Mouse (Mus musculus) ES-Bruce4 (cell line): ENCODE results near the gene Best1. TPM values are rescaled to one million over a fixed set of nuclear protein-coding genes. Genes with fewer than 3 reads are reported as not detected.

Experiments
- H3K27ac ChIP-seq: 2 replicates; pipeline ENCODE4 v1.5.1; 2012; ENCODE audit warnings: low read length, inconsistent platforms; ENCODE audit not compliant: insufficient read depth
- H3K27me3 ChIP-seq: 2 replicates; pipeline ENCODE4 v1.6.1; 2012; ENCODE audit warnings: mild to moderate bottlenecking, low read length, inconsistent platforms; ENCODE audit not compliant: control insufficient read depth, poor library complexity, insufficient read depth, severe bottlenecking
- H3K36me3 ChIP-seq: 2 replicates; pipeline ENCODE4 v1.6.1; 2012; ENCODE audit warnings: inconsistent platforms, mild to moderate bottlenecking, low read length, moderate library complexity; ENCODE audit not compliant: control insufficient read depth, poor library complexity, insufficient read depth, severe bottlenecking
- H3K4me1 ChIP-seq: one replicate; pipeline ENCODE4 v1.8.1; 2011; ENCODE audit warnings: low read length; ENCODE audit not compliant: control insufficient read depth, insufficient read depth
- H3K4me3 ChIP-seq: 2 replicates; pipeline ENCODE4 v1.5.1; 2011; ENCODE audit warnings: low read depth, mild to moderate bottlenecking, low read length
- H3K9ac ChIP-seq: 2 replicates; pipeline ENCODE4 v1.6.1; 2012; ENCODE audit warnings: low read depth, mild to moderate bottlenecking, inconsistent platforms; ENCODE audit not compliant: poor library complexity, severe bottlenecking
- H3K9me3 ChIP-seq: replicated peaks from 2 replicates; pipeline ENCODE4 v1.6.1; 2012; ENCODE audit warnings: mild to moderate bottlenecking, low read length, inconsistent platforms; ENCODE audit not compliant: control insufficient read depth, poor library complexity, insufficient read depth, severe bottlenecking
- CTCF ChIP-seq: IDR thresholded peaks from one replicate; pipeline ENCODE4 v1.8.1; 2011; ENCODE audit warnings: low read depth, low read length
- EP300 ChIP-seq: IDR thresholded peaks from 2 replicates; pipeline ENCODE4 v1.6.1; 2011; ENCODE audit warnings: low read depth, low read length; ENCODE audit not compliant: insufficient read depth
- POLR2A ChIP-seq: IDR thresholded peaks from one replicate; pipeline ENCODE4 v1.8.1; 2011; ENCODE audit warnings: low read length; ENCODE audit not compliant: insufficient read depth
- polyA plus RNA-seq: library from polyadenylated mRNA; stranded (reverse); fragments of >200 nt; gene quantifications from 2 replicates; pipeline ENCODE4 v1.2.4, GENCODE M21; 2011; ENCODE audit warnings: low read depth; ENCODE audit not compliant: missing spikeins, insufficient read depth, insufficient read length

Gene Best1
- polyA plus RNA-seq, 1 experiment = 1.4 TPM

DNA sequence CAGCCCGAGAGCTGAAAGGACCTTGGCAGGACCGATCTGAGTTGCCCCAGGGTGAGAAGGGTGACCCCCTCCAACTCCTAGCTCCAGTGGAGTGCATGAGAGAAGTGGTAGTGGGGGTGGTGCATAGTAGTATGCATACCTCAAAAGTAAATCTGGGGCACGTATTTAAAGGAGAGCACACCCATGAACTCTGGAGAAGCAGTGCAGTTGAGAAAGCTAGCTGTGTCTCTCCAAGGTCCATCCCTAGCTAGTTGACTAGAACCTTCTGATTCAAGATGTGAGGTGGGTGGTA is 17.0 kb upstream of the Best1 start:
- Histone ChIP-seq H3K4me3 (peak overlapping the region; percentile 60), H3K9ac (no peak overlapping the region), H3K27ac (no peak overlapping the region), H3K9me3 (no peaks in the 10 kb centered on the region), H3K27me3 (no peaks in the 10 kb centered on the region), H3K4me1 (peaks cover 7% of the 10 kb centered on the region), H3K36me3 (no peaks in the 10 kb centered on the region)
- TF ChIP-seq EP300 (no peak), CTCF (no peak), POLR2A (no peak)

DNA sequence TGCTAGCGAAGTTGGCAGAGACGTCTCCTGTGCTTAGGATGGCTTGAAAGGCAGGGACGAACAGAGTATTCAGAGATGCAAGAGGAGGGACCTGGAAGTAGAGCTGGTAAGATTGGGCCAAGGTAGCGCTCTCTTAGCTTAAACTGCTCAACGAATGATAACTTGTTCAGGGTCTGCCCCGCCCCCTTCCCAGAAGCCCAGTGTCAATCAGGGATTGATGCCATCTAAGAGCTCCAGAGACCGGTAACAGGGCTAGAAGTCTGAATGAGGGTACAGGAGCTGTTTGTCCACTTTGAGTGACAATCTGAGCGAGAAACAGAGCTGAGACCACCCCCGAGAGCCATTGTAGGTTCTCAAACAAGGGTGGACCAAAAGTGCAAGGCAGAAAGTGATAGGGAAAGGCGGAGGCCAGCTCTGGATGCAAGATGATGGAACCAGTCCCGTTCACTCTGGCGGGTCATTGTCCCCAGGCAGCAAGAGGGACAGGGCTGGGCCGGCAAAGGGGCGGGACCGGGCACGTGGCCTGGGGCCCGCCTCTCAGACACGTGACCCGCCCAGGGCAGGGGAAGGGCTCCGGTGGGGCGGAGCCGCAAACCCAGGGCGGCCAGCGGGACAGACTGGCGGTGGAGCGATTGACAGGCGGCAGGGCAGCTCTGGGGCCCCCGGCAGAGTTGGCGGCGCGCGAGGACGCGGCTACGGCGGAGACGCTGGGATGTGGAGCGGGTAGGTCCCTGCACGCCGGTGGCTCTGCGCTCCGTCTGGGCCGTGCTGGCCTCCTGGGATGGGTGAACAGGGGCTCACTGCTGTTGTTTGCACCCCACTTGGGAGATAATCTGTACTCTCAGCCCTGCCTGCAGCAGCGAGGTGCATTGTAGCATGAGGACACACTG is 16.4 kb upstream of the Best1 start:
- peaks cover 7% of the 10 kb centered on the region for H3K4me1 ChIP-seq

DNA sequence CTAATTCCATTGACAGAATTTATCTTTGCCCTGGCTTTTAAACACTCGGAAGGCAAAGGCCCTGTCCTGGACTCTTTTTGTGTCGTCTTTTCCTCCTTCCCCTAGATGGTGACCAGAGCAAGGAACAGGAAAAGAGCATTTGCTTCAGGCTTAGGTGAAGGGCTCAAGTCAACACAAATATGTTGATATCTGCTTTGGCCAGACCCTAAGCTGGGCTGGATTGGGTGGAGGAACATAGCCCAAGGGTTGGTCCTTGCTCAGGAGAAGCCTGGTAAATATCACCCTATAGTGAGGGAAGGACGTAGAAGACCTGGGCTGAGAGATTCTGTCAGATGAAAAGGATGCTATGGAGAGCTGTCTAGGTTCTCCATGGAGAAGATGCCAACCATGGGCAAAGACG is 14.7 kb upstream of the Best1 start:
- Histone ChIP-seq H3K27ac (no peak overlapping the region), H3K36me3 (no peaks in the 10 kb centered on the region), H3K9me3 (no peaks in the 10 kb centered on the region), H3K4me1 (peaks cover 10% of the 10 kb centered on the region), H3K4me3 (no peak overlapping the region), H3K27me3 (no peaks in the 10 kb centered on the region), H3K9ac (no peak overlapping the region)
- no peak for TF ChIP-seq CTCF
- no peak for TF ChIP-seq EP300
- no peak for TF ChIP-seq POLR2A

More for the DNA sequence above, 16.4 kb upstream of the Best1 start:
- Histone ChIP-seq H3K4me3 (peak overlapping the region; percentile 60), H3K27me3 (no peaks in the 10 kb centered on the region), H3K9me3 (no peaks in the 10 kb centered on the region), H3K27ac (no peak overlapping the region), H3K9ac (no peak overlapping the region), H3K36me3 (no peaks in the 10 kb centered on the region)
- TF ChIP-seq EP300 (peak; percentile 58), POLR2A (peak; percentile 60), CTCF (no peak)

DNA sequence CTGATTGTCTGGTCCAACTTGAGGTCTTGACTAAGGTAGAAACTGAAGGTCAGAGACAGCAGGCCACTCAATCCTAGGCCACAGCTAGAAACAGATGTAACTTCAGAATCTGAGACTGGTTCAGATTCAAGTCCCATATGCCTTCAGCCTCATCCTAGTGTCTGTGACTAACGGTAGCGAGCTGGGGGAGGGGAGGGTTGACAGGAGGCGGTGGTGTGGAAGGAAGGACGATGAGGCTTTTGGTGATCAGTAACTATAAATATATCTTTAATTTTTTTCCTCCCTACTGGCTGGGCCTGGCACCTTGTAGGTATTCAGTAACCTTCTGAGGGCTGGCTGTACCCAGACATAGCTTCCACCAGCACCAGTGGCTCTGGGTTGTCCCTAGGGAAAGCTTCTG is 14.0 kb upstream of the Best1 start:
- TF ChIP-seq CTCF (no peak), POLR2A (no peak), EP300 (no peak)
- Histone ChIP-seq H3K27me3 (no peaks in the 10 kb centered on the region), H3K9me3 (no peaks in the 10 kb centered on the region), H3K4me3 (no peak overlapping the region), H3K4me1 (peaks cover 11% of the 10 kb centered on the region), H3K9ac (no peak overlapping the region), H3K36me3 (no peaks in the 10 kb centered on the region), H3K27ac (no peak overlapping the region)

DNA sequence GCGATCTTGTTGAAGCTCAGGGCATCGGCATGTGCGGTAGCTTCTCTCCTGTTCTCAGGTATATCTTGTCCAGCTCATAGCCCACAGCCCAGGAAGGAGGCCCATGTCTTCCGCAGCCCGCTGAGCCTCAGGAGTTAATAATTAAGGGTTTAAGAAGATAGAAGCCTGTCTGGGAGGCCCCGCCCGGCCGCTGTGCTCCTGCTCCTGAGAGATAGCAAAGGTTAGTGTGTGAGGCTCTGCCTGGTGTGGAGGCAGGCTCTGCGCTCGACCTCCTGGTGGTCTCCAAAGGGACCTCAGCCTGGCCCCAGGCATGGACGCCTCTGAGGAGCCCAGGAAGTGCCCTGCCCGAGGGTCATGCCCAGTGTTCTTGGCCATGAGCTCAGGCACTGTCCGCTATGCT is 13.4 kb upstream of the Best1 start:
- TF ChIP-seq EP300 = no peak
- no peak for TF ChIP-seq CTCF
- no peak for TF ChIP-seq POLR2A
- H3K36me3 ChIP-seq = no peaks in the 10 kb centered on the region
- no peaks in the 10 kb centered on the region for H3K9me3 ChIP-seq
- H3K27ac ChIP-seq = no peak overlapping the region
- H3K4me3 ChIP-seq = no peak overlapping the region
- no peak overlapping the region for H3K9ac ChIP-seq
- peaks cover 11% of the 10 kb centered on the region for H3K4me1 ChIP-seq
- H3K27me3 ChIP-seq = no peaks in the 10 kb centered on the region

DNA sequence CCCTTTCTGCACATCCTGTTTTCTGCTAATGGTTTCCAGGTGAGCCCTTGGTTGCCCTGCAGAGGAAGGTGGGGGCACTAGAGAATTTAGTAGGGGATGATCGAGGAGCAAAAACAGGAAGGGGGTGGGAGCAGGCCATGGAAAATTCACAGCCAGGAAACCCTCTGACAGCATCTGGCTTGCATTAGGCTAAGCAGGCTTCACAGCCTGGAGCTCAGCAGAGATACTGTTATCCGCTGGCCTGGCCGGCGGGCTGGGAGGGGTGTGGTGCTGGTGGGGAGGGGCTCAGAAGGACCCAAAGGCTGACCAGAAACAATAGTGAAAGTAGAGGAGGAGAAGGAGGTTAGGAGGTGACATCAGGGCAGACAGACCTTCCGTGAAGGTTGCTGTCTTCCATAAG is 12.5 kb upstream of the Best1 start:
- H3K4me1 ChIP-seq = peaks cover 9% of the 10 kb centered on the region
- no peaks in the 10 kb centered on the region for H3K36me3 ChIP-seq

More for the DNA sequence above, 12.5 kb upstream of the Best1 start:
- TF ChIP-seq POLR2A (no peak), EP300 (peak; percentile 87), CTCF (no peak)
- Histone ChIP-seq H3K4me3 (no peak overlapping the region), H3K27me3 (no peaks in the 10 kb centered on the region), H3K9me3 (no peaks in the 10 kb centered on the region), H3K27ac (peak overlapping the region; percentile 44), H3K9ac (no peak overlapping the region)
